Mouse (Mus musculus) thymus, postnatal 14 days (tissue): ENCODE measurements around the gene Chrna9.

Experiments
- DNase-seq: peaks from one replicate; pipeline ENCODE4 v3.0.0; 2021

Chrna9 gene

DNA sequence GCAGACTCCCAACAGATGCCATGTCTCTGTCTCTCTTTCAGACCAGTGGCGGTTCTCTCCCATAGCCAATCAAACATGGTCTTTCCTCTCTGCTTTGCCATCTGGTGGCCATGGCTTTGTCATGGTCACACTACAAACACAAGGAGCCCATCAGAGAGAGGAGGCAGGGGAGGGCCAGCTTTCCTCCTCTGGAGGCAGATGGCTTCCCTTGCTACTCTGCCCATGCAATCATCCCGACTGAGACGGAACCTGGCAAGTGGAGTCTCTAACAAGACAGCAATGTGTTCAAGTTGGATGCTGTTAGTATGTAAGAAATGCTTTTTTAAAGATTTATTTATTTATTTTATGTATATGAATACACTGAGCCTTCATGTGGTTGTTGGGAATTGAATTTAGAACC, 14.8 kb upstream of the Chrna9 start:
- no peak for DNase-seq

DNA sequence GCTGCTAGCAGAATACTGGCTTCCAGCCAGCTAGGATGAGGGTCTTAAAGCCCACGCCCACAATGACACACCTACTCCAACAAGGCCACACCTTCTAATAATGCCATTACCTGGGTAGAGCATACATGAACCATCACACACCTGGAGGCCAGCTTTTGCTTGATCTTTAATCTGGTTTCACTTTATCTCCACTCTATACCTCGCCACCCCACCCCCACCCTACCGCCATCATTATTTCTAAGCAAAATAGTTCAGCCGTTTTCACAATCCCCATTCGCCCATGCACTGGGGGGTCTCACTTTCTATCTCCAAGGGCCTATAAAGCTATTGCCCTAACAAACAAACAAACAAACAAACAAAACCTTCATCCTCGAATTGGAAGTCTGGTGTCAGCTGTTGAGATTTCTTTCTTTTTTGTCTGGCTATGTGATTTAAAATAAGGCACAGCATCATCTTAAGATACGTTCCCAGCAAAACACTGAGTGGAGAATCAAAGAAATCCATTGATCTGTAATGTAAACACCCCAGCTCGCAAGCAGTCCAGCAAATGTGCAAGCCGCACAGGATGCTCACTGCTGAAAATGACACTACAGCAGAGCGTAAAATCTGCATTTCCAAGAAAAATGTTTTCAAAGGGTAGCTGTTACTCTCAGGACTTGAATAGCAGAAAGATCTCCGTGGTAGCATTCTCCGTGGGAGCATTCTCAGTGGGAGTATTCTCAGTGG, 13.9 kb upstream of the Chrna9 start:
- DNase-seq: no peak

DNA sequence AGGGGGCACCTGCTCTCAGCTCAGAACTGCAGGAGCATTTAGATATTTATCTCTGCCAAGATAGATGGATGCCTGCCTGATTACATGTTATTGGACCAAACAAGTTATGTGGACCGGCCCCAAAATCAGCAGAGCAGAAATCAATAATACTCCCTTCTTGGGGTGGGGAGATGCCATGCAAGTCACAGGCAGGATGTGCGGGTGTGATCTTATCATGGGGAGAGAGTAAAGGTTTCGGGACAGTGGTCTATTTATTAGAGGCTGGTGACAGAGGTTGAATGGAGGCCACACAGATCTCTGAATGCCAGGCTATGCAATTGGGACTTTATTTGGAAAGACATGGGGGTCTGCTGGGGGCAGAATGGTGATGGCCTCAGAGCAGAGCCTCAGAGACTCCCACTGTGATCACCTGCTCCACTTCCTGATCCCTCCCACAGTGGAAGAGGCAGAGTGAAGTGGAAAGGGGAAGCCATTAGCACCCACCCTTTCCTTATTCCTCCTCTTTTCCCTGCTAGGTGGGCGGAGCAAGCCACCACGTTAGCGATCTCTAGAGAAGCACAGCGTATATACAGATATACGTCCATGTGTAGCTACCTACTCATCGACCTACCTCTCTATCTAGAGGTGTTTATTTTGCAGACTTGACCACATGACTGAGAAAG, 13.1 kb upstream of the Chrna9 start:
- DNase-seq: peak; percentile 38

DNA sequence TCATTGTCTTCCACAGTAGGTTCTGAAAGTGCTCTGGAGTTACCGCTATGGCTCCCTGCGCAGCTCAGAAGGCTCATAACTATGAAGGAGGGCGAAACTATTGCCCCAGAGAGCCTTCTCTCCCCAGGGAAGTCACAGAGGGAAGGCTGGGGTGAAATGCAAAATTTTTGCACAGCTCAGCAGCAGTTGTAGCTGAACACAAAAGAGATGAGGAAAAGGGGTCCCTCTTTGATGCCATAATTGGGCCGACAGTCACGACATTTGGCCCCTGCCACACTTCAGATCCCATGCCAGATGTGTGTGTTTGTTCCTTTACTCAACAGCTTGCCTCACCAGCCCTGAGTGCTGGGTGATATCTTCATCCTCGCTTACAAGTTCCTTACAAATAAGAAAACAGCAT, 8.1 kb upstream of the Chrna9 start:
- peak; percentile 80 for DNase-seq

DNA sequence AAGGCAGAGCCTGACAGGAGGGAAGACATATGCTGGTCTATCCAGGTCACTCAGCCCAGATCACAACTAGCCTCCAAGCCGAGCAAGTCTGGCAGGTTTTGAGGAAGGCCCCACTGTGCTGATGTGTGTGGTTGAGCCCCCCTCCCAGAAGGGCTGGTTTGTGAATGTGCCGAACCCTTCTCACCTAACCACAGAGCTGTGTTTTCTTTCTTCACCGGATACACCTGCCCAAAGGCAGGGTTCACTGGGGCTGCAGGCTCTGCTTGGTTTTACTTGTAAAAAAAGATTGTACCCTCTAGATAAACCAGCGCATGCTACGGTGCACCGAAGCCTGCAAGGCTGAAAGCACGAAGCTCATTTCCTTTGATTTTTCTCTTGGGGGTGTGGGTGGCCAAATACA, 5.6 kb upstream of the Chrna9 start:
- peak; percentile 90 for DNase-seq

DNA sequence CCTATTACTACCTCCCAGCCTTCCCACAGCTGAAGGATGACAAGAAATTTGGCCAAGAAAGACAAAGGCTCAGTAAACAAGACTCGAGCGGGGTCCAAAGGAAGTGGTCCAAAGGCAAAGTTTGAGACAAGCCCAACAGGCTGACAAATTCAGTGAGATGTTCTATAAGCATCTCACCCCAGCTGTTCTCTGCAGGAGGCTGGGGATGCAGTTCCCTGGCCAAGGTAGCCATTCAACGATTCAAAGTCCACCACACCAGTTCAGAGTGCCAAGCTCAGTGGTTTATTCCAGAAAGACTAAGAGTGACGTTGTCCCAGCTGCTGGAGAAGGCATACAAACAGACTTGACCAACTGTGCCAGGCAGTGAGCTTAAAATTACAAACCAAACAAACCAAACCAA, 4.5 kb upstream of the Chrna9 start:
- DNase-seq: peak; percentile 61

DNA sequence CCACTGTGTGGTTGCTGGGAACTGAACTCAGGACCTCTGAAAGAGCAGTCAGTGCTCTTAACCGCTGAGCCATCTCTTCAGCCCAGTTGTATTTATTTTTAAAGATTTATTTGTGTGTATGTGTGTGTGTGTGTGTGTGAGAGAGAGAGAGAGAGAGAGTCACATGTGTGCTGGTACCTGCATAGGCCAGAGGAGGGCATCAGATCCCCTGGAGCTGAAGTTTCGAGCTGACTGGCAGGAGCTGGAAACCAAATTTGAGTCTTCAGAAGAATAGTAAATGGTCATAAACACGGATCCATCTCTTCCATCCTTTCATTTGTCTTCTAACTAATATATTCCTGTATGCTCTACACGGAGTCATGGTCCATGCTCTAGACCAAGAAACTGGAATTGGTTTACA, 1.5 kb upstream of the Chrna9 start:
- peak; percentile 58 for DNase-seq

DNA sequence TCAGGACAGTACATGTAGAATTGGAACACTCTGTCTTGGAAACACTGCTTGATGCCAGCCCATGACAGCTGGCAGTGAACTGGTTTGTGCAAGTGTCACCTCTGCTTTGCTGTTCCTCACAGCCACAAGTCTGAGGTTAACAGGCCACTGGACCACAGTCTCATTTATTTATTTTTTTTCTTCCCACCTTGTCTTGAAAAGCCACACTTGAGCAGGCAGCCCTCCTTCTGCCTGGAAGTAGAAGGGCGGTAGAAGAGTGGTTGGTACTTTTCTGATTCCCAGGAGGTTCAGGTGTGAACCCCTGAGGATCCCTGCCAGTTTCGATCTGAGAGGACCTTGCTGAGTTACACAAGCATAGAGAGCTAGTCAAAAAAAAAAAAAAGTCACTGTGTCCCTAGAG, 957 bp upstream of the Chrna9 start:
- peak; percentile 9 for DNase-seq

DNA sequence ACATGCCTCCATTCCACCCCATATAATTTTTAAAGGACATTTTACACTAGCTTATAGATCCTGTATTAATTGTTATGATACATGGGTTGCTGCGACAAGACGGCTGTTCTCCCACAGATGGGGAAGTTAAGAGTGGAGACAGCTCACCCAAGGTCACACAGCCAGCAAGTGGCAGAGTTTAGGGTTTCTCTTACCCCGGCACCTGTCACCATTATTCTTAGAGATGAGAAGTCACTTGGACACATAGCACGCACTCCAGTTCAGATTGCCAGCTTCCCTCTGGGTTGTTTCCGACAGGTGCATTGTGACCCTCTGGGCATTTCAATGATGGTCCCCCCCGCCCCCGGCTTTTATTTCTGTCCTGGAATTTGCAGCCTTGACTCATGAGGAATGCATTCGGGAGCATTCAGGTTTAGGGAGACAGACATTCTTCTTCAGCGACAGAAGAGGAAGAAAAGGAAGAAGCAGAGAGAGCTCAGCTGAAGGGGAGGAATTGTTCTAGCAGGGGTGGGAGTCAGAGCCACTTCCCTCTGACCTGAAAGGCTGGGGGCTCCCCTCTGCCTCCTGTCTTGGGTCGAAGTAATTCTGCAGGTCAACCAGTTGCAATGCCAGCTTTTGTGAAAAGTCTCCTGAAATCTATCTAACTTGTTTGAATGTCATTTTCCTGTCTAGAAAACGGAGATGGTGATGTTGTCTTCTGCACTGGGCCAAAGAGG, 2.4 kb downstream of the Chrna9 start:
- peak; percentile 54 for DNase-seq

DNA sequence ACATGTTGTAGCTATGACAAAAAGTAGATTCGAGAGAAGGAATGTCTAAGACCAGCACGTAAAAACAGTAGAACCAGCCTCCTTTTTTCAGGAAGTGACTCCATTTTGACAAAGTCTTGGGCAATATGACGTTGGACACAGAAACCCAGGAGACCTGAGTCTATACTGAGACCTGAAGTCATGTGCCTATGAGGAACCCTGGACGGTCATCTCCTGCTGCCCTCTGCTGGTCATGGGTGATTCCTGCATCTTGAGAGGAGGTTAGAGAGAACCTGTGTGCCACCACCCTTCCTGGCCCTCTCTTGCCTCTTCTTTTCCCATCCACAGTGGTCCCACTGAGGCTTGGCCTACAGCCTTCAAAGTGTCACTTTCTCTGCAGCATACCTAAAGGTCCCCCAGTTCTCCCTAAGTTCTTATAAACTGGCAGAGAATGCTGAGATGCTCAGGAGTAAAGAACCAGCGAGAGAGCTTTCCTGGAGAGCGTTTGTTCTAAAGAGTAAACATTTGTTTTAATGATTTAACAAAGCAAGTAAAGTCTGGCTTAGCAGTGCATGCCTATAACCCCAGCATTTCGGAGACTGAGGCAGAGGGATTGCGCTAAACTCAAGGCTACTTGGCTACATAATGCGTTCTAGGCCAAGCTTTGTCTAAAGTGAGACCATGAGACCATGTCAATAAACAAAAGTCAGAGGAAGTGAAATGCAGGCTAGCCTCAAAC, 3.4 kb downstream of the Chrna9 start:
- peak; percentile 92 for DNase-seq

DNA sequence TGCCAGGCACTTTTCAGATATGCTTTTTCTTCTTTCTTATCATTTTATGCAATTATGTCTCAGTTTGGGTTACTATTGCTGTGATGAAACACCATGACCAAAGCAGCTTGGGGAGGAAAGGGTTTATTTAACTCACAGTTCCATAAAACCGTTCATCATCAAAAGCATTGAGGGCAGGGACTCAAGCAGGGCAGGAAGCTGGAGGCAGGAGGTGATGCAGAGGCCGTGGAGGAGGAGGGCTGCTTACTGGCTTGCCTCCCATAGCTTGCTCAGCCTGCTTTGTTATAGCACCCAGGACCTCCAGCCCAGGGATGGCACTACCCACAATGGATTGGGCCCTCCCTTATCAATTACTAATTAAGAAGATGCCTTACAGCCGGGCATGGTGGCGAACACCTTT, 6.4 kb downstream of the Chrna9 start:
- DNase-seq: peak; percentile 38

DNA sequence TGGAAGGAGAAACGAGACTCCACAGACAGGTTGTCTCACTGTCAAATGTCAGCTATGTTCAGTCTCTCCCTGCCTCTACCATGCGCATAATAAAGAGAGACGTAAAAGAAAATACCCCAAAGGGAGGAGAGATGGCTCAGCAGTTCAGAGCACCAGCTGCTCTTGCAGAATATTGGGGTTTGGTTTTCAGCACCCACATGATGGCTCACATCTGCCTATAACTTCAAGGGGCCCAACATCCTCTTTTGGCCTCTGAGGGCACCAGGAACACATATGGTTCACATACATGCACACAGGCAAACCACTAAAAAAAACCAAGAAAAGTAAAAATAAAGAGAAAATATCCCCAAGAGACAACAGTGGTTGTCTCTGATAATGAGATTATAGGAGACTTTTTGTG, 15.1 kb downstream of the Chrna9 start:
- DNase-seq: no peak

DNA sequence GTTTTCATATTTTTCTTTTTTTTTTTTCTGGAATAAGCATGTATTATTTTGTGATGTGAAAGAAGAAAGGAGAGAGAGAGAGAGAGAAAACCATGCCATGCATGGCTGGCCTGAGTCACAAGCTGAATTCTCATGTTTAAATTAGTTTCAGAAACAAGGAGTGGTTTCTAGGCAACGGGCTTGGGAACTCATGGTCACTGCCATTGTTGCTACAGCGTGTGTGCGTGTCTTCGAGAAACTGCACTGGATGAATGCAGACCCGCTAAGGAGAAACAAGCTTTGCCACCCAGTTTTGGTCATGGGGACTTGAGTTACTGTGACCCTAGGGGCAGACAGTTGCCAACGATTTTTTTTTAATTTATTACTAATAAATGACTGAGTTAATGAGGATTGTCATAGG, 15.5 kb downstream of the Chrna9 start:
- DNase-seq: no peak

DNA sequence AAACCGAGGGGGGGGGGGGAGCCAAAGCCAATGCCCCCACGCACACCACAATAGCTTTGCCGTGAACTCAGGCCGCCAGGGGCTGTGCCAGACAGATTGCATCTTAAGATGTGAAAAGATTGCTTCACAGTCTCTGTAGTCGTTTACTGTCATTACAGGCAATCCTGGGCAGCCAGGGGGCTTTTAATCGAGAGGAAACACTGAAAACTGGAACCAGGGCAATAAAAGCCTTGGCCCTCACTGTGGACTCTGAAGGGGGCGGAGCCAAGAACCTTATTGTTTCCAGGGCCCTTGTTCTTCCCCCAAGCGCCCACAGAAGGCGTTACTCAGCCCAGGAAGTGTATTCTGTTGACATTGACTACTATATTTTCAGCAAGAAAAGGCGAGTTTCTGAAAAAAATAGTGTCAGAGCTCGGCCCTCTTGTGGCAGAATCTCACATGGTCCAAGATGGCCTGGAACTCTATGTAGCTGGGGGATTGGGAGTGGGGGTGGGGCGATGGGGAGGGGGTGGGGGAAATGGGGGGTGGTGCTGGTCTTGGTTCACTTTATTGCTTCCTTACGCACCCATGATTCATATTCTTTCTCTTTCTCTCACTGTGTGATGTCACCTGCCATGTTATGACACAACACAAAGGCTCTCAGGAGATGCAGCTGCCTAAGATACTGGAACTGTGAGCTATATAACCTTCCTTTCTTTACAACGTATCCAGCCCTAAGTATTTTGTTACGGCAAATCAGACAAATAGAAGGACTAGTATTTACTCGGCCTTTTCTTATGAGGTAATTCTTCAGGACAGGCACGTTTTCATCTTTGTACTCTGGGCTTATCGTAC, 16.2 kb downstream of the Chrna9 start:
- DNase-seq: peak; percentile 70

DNA sequence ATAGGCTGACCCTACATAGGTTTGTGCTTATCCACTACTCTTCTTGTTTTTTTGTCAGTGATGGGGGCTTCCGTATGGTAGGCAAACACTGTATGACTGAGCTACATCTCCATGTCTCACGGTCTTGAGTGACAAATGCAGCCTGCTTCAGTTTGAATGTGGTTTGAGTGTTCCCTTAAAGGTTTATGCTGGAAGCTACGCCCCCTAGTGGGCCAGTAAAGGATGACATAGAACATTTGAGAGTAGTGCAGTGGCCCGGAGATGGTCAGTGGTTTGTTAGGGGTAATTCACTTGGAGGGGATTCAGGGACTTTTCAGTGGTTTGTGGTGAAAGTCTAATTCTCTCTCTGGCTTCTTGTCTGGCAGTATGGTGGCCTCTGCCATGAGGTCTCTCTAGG, 16.8 kb downstream of the Chrna9 start:
- peak; percentile 71 for DNase-seq

DNA sequence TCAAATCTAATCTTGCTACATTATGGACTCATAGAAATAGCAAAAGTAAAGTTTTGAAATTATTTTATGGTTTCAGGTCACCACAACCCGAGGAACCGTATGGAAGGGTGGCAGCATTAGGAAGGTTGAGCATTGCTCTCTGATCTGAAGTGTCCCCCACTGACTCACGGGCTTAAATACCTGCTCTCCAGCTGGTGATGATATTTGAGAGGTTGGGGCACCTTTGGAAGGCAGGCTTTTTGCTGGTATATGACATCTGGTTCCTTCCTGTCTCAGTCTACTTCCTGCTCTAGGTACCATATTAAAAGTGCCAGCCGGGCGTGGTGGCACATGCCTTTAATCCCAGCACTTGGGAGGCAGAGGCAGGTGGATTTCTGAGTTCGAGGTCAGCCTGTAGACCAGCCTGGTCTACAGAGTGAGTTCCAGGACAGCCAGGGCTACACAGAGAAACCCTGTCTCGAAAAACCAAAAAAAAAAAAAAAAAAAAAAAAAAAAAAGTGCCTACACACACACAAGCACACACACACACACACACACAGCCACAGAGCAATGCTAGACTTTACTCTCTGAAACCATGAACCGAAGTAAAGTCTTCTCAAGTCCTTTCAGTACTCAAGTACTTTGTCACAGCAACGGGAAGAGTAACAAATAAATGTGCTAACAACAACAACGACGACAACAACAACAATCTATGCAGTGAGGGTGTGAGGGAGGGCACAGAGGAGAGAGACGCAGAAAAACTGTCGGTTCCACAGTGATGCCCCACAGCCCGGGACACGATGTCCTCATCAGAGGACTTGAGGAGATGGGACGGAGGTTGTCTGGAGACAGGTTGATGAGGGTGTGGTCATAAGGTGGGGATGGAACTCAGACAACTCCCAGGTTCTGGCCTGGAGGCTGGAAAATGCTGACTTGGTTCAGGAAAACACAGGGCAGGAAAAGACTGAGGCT, 19.7 kb downstream of the Chrna9 start:
- no peak for DNase-seq

DNA sequence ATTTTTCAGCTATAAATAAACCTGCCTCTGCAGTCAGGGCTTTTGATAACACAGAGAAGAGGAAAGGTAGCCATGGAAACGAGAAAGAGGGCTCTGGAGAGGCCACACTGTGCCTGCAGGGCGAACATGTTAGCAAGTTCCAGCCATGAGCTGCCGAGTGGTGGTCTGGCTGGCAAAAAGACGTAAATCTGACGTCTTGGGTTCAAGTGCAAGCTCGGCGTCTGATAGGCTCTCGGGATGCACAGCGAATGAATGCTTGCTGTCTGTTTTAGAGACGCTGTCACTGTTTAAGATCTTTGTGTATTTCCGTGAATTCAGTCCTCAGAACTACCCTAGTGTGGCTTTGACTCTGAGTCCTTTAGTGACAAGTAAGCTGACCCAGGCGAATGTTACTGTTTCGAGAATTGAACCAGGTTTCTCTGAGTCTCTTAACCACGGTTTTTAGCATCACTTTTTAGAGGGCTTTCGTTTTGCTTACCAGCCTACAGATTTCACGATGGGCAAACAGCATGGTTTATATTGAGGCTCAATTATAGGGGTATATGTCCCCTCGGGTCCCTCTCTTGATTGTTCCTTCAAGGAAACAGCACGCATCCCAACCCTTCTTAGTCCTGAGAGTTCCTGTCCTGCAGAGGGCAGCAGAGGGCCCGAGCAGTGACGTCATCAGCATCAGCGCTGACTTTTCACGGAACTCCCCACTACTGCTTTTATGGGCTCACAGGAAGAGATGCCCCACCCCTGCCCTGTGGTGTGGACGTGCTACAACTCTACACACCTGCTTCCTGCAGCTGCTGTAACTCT, 20.8 kb downstream of the Chrna9 start:
- peak; percentile 94 for DNase-seq

DNA sequence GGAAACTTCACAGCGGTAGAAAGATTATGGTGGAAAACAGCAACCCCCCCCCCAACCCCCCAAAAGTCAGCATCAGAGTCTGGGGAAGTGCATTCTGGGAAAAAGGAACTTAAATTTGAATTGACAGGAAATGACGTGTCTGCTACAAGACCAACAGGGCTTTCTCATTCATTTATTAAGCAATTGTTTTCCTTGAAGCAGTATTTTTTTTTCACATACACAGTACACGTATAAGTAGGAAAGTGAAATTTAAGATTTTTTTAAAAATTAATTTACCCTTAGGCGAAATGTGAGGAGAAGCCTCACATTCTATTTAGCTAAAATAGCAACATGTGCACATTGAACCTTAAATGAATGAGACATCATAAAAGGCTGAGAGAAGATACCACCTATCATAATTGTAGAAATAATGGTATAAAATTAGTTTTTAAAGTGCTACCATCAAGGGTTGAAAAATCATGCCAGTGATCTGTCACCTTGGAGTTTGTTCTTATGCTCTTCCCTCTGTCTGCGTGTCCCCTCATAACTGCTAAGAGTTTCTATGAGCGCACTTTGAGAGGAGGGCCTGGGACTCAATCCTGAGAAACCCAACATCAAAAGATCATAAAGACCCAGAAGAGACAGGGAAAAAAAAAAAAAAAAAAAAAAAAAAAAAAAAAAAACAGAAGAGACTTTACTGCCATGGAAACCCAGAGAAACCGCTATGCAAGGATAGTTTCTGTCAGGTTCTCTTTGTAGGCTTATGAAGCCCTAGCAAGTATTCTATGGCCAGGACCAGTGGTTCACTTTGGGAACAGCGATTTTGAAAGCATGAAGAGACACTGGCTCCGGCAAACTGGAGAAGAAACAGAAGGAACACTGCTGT, 21.7 kb downstream of the Chrna9 start:
- DNase-seq: no peak

DNA sequence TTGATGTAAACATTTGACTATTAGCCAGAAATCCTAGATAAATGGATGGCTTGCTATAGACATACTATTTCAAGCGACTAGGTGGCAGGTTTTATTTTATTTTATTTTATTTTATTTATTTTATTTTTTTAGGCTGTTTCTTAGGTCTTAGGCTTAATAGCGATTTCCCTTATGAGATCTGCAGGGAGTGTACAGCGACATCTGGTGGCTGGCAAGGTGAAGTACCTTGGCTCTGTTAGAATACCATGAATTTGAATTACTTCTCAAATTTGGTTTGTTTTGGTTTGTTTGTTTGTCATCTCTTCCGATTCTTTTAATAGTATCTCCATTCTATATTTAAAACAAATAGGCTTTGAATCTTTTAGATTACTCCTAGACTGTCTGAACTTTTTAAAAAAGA, 23.9 kb downstream of the Chrna9 start:
- DNase-seq: peak; percentile 69
